ENCODE assay signal across 7 mouse cellular contexts in the genomic region with DNA sequence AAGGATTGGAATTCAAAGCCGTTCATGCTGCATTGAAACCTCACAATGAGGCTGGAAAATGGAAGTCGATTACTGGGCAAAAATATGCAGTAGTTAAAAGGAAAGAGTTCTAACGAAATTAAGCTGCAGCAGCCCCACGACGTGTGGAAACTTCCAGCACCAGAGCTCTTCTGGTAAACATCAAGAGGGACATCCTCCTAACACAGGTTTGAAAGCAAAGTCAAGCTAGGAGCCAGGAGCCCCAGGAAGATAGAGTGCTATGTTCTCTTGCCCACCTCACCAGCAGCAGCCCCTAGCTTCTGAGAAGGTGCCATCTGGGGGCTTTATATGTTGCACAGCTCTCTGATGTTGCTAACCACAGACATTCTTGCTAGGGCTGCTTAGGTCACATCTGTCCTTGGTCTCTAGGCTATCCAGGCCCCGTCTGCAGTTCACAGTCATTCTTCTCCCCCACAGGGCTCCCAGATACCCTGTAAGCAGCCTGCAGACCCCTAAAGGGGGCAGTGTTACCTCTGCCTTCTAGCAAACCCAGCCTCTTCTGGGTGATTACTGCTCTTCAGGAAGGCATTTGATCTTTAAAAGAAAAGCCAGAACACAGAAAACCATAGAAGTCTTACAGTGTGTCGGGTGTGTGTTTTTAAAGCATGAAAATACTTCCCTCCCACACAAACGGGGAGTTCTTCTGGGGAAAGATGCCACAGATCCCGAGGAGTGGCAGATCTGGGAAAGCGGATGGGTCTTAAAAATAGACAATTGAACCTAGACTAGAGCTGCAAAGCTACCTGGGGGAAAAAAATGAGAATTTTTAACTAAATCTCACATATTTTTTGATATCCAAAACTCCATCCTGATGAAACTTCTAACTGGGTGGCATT. TPM values are rescaled to one million over a fixed set of nuclear protein-coding genes. Genes with fewer than 3 reads are reported as not detected.
DNase-seq lines count a peak whose midpoint lies in the region; ATAC-seq and TF ChIP-seq lines count a peak whose summit lies in the region.

No protein-coding gene starts in this region.

- DNase-seq in lung, embryonic 14.5 days, result peak; percentile 64
- DNase-seq in lung, postnatal 4 days, result no peak
- DNase-seq in kidney, postnatal 4 days, result peak; percentile 38 to 56
- DNase-seq in neural tube, embryonic 11.5 days (ENCODE audit: low spot score), result peak; percentile 65
- no peak for DNase-seq in adipocyte (ENCODE audit: low spot score)

- peak overlapping the region; percentile 88 for H3K4me2 ChIP-seq in lung, embryonic 14.5 days
- H3K4me2 ChIP-seq in forebrain, embryonic 12.5 days, result peak overlapping the region; percentile 72
- H3K4me2 ChIP-seq in neural tube, embryonic 11.5 days (ENCODE audit: low read depth), result peak overlapping the region; percentile 80

- 46% methylated on average over 10 of the region's 10 CpGs for WGBS in lung, embryonic 14.5 days
- WGBS in forebrain, embryonic 12.5 days, result 13% methylated on average over 10 of the region's 10 CpGs
- 36% methylated on average over 10 of the region's 10 CpGs for WGBS in neural tube, embryonic 11.5 days

- H3K27me3 ChIP-seq in lung, embryonic 14.5 days (ENCODE audit: insufficient read depth, low read length), result no peaks in the 10 kb centered on the region
- H3K27me3 ChIP-seq in forebrain, embryonic 12.5 days, result no peaks in the 10 kb centered on the region
- H3K27me3 ChIP-seq in neural tube, embryonic 11.5 days (ENCODE audit: control insufficient read depth, insufficient read depth, low read length), result no peaks in the 10 kb centered on the region

- H3K4me3 ChIP-seq in lung, embryonic 14.5 days (ENCODE audit: low read depth, low read length), result peak overlapping the region; percentile 74; the same call in 1 of the 2 replicates
- H3K4me3 ChIP-seq in forebrain, embryonic 12.5 days (replicated peaks), result peak overlapping the region; percentile 84
- peak overlapping the region; percentile 94; the same call in 1 of the 2 replicates for H3K4me3 ChIP-seq in neural tube, embryonic 11.5 days (ENCODE audit: low read depth, low read length)

- no peak overlapping the region for H3K9ac ChIP-seq in lung, embryonic 14.5 days
- peak overlapping the region; percentile 95; the same call in 1 of the 2 replicates for H3K9ac ChIP-seq in forebrain, embryonic 12.5 days
- no peak overlapping the region for H3K9ac ChIP-seq in neural tube, embryonic 11.5 days (ENCODE audit: low read length)

- H3K27ac ChIP-seq in lung, embryonic 14.5 days (ENCODE audit: low read depth), result no peak overlapping the region
- H3K27ac ChIP-seq in forebrain, embryonic 12.5 days, result peak overlapping the region; percentile 74
- H3K27ac ChIP-seq in neural tube, embryonic 11.5 days (ENCODE audit: low read depth, low read length), result peak overlapping the region; percentile 3; the same call in 1 of the 2 replicates

- TF ChIP-seq CTCF in lung, embryonic 14.5 days (IDR thresholded peaks at IDR 0.05; ENCODE audit: low read depth), result peak; percentile 46

- ATAC-seq in lung, embryonic 14.5 days (ENCODE audit: insufficient read depth), result no peak
- ATAC-seq in activated CD4-positive, CD25-positive, alpha-beta regulatory T cell, adult 4 months, result peak; percentile 3
- no peak for ATAC-seq in forebrain, embryonic 12.5 days (ENCODE audit: low FRiP score)
- ATAC-seq in neural tube, embryonic 11.5 days (ENCODE audit: insufficient read depth, low FRiP score, low TSS enrichment), result no peak

- no peaks in the 10 kb centered on the region for H3K36me3 ChIP-seq in lung, embryonic 14.5 days (ENCODE audit: insufficient read depth)
- H3K36me3 ChIP-seq in forebrain, embryonic 12.5 days (replicated peaks), result no peaks in the 10 kb centered on the region
- H3K36me3 ChIP-seq in neural tube, embryonic 11.5 days (ENCODE audit: control insufficient read depth, insufficient read depth, low read length), result no peaks in the 10 kb centered on the region

- H3K9me3 ChIP-seq in lung, embryonic 14.5 days (ENCODE audit: low read depth, low read length), result no peaks in the 10 kb centered on the region
- H3K9me3 ChIP-seq in forebrain, embryonic 12.5 days, result no peaks in the 10 kb centered on the region
- H3K9me3 ChIP-seq in neural tube, embryonic 11.5 days (ENCODE audit: control insufficient read depth, low read length), result no peaks in the 10 kb centered on the region

- H3K4me1 ChIP-seq in lung, embryonic 14.5 days (ENCODE audit: insufficient read depth), result 0 out of 2 replicates have a peak, but pooled peaks cover 9% of the 10 kb centered on the region
- peaks cover 50% of the 10 kb centered on the region for H3K4me1 ChIP-seq in forebrain, embryonic 12.5 days
- peaks cover 25% of the 10 kb centered on the region for H3K4me1 ChIP-seq in neural tube, embryonic 11.5 days (ENCODE audit: control insufficient read depth, insufficient read depth, low read length)

RNA-seq across cellular contexts. Expression of gene Hdac4, which starts 17.2 kb away (rescaled TPM):
- 17.4 and 20.2 TPM in 2 replicates for polyA plus RNA-seq in lung, embryonic 14.5 days (2014; fragmentation: Nextera tagmentation; extraction: Ambion mirVana)
- 10 to 100 TPM; 46.3 to 62.1 TPM for polyA plus RNA-seq in activated CD4-positive, CD25-positive, alpha-beta regulatory T cell, adult 4 months (2017; shearing (Covaris generic))
- polyA plus RNA-seq in forebrain, embryonic 12.5 days (2016; fragmentation: Nextera tagmentation; extraction: Ambion mirVana), result 21.4 and 24.8 TPM in 2 replicates
- 31.1 and 32.7 TPM in 2 replicates for polyA plus RNA-seq in neural tube, embryonic 11.5 days (2014; fragmentation: Nextera tagmentation; extraction: Ambion mirVana)

Comparison
In these comparisons a context has a peak if more than half of its experiments do, and no peak if none do; other contexts are left out.
1. DNase-seq: peak in lung, embryonic 14.5 days (single experiment), kidney, postnatal 4 days (2 of 2) and neural tube, embryonic 11.5 days (single experiment); none in lung, postnatal 4 days (0 of 2) and adipocyte (single experiment).
2. Peak in every context shown above with its lines, with median percentiles within 50 percentile points of each other: H3K4me2 ChIP-seq and H3K4me3 ChIP-seq.